Mouse (Mus musculus) MEL (cell line): ENCODE data around the gene Scpep1.
A peak's percentile ranks its signal among the peaks of the same experiment; 100 is the strongest.

ENCODE experiments used
- CTCF ChIP-seq, 3 experiments: IDR thresholded peaks in 2 of 3; conservative IDR thresholded peaks in 1 of 3; 2 replicates each; pipeline ENCODE4 v1.5.1; 2011 to 2012; ENCODE audit warnings: low read length in 3 of 3, low read depth in 2 of 3, mild to moderate bottlenecking in 2 of 3, improper control_type of control experiment in 1 of 3, inconsistent platforms in 1 of 3, mixed read lengths in 1 of 3, moderate library complexity in 1 of 3; ENCODE audit not compliant: control insufficient read depth in 1 of 3, insufficient read depth in 1 of 3, poor library complexity in 1 of 3, severe bottlenecking in 1 of 3
- ELF1 ChIP-seq: IDR thresholded peaks from 2 replicates; pipeline ENCODE4 v1.6.1; 2014; ENCODE audit warnings: low read depth, mild to moderate bottlenecking, inconsistent platforms, low read length, improper control_type of control experiment, moderate library complexity
- POLR2A ChIP-seq, 2 experiments: IDR thresholded peaks; 2 replicates each; pipeline ENCODE4 v1.6.1; 2011 to 2012; ENCODE audit warnings: low read length in 2 of 2, mild to moderate bottlenecking in 2 of 2, control low read depth in 1 of 2, improper control_type of control experiment in 1 of 2, low read depth in 1 of 2, moderate library complexity in 1 of 2; ENCODE audit not compliant: control insufficient read depth in 1 of 2, insufficient read depth in 1 of 2, poor library complexity in 1 of 2

DNA sequence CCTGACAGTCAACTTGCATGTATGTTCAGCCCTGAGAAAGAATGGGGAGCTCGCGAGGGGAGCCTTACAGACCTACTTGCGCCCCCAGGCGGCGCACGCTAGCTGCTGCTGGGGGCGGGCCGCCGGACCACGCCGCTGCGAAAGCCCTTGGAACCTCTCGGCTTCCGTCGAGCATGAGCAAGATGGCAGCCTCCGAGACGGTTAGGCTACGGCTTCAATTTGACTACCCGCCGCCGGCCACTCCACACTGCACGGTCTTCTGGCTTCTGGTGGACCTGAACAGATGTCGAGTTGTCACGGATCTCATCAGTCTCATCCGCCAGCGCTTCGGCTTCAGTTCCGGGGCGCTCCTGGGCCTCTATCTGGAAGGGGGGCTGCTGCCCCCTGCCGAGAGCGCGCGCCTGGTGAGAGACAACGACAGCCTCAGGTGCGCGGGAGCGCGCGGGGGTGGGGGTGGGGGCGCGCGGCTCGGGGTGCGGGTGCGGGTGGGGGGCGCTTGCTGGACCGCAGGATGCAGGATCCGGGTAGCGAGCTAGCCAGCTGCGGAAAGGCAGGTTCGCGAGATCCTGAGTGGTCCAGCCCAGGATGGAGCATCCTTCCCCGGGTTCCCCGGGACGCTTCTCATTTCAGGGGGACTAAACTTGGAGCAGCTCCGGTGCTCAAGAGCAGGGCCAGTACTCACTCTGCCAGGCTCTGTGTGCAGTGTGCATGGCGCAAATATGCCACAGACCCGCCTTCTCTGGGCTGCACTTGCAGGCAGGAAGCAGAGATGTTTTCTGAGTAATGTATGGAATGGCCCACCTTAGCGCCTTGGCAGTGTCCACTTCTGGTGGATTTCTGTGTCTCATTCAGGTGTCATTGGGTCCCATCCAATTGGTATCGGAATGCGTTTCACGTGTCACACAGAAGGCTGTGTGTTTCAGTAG, 18.8 kb upstream of the Scpep1 start:
- peak; percentile 78 to 97 (median 87) for TF ChIP-seq CTCF (IDR thresholded peaks at IDR 0.05 in 2 of 3, conservative IDR thresholded peaks at IDR 0.05 in 1 of 3; ENCODE audit: control insufficient read depth in 1 of 3, insufficient read depth in 1 of 3, low read depth in 2 of 3, low read length in 3 of 3, poor library complexity in 1 of 3, severe bottlenecking in 1 of 3)
- peak; percentile 66 to 94 for TF ChIP-seq POLR2A (IDR thresholded peaks at IDR 0.05; ENCODE audit: control insufficient read depth in 1 of 2, insufficient read depth in 1 of 2, low read depth in 1 of 2, low read length in 2 of 2, poor library complexity in 1 of 2)
- peak; percentile 69 for TF ChIP-seq ELF1
